In the genomic region with DNA sequence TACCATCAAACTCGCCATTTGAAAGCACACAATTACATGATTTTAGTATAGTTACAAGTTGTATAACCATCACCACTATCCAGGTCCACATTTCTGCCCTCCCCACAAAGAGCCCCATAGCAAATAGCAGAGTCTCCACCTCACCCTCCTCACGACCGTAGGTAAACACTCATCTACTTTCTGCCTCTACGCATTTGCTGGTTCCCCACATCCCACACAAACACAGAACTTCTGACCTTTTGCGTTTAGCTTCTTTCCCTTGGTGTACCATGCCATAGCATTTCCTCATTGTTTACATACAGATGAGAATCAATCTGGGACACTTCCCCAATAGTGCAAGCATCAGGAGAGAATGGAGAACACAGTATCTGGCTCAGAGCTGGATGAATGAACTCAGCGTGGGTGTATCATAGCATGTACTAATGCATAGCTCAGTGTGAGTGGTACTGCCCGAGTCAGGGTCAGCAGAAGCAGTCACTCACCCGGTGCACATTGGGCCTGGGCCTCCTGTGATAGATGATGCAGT, we compare ENCODE assay signal across 23 mouse cellular contexts.
A peak's percentile ranks its signal among the peaks of the same experiment; 100 is the strongest.
DNase-seq lines count a peak whose midpoint lies in the region; ATAC-seq and TF ChIP-seq lines count a peak whose summit lies in the region.
"Had no signal": no experiment of that assay in that cellular context is flagged by ENCODE, and none has a peak within 500 bp of the region (broad histone marks: within the 10 kb centered on the region; RNA-seq: fewer than 3 reads in every experiment).

No protein-coding gene starts in this region.

- no peak for TF ChIP-seq CTCF in lung, embryonic 14.5 days (IDR thresholded peaks at IDR 0.05; ENCODE audit: low read depth)
- TF ChIP-seq CTCF in heart, adult 2 months (IDR thresholded peaks at IDR 0.05) = no peak

- no peak for TF ChIP-seq POLR2A in heart, adult 2 months (IDR thresholded peaks at IDR 0.05; ENCODE audit: insufficient read depth, low read depth, low read length)

- intact Hi-C loops in heart, adult 2 months (cut with DNase I) = no loop called here

- H3K9ac ChIP-seq in lung, embryonic 14.5 days = no peak overlapping the region
- no peak overlapping the region for H3K9ac ChIP-seq in embryonic facial prominence, embryonic 11.5 days (replicated peaks; ENCODE audit: low read length)
- H3K9ac ChIP-seq in embryonic facial prominence, embryonic 15.5 days = no peak overlapping the region
- H3K9ac ChIP-seq in liver, embryonic 16.5 days (ENCODE audit: low read depth, low read length) = no peak overlapping the region
- no peak overlapping the region for H3K9ac ChIP-seq in heart, adult 2 months (ENCODE audit: low read depth, low read length)
- H3K9ac ChIP-seq: forebrain, embryonic 13.5 days; hindbrain, embryonic 13.5 days; liver, embryonic 13.5 days; neural tube, embryonic 12.5 days had no signal

- no peak for TF ChIP-seq EP300 in heart, adult 2 months (IDR thresholded peaks at IDR 0.05; ENCODE audit: insufficient read depth, low read depth, low read length)

- no peaks in the 10 kb centered on the region for H3K9me3 ChIP-seq in lung, embryonic 14.5 days (ENCODE audit: low read depth, low read length)
- no peaks in the 10 kb centered on the region for H3K9me3 ChIP-seq in embryonic facial prominence, embryonic 11.5 days (replicated peaks; ENCODE audit: control insufficient read depth, low read length)
- H3K9me3 ChIP-seq in embryonic facial prominence, embryonic 15.5 days (replicated peaks) = no peaks in the 10 kb centered on the region
- H3K9me3 ChIP-seq in liver, embryonic 16.5 days (replicated peaks; ENCODE audit: control insufficient read depth, low read length) = no peaks in the 10 kb centered on the region
- H3K9me3 ChIP-seq: forebrain, embryonic 13.5 days; hindbrain, embryonic 13.5 days; liver, embryonic 13.5 days; neural tube, embryonic 12.5 days had no signal

- H3K4me1 ChIP-seq in lung, embryonic 14.5 days (ENCODE audit: insufficient read depth) = peaks cover 8% of the 10 kb centered on the region; the same call in 1 of the 2 replicates
- H3K4me1 ChIP-seq in embryonic facial prominence, embryonic 11.5 days (ENCODE audit: control insufficient read depth, insufficient read depth, low read length) = no peaks in the 10 kb centered on the region
- H3K4me1 ChIP-seq in embryonic facial prominence, embryonic 15.5 days = peaks cover 23% of the 10 kb centered on the region
- H3K4me1 ChIP-seq in liver, embryonic 16.5 days (ENCODE audit: control insufficient read depth, low read depth, low read length) = no peaks in the 10 kb centered on the region
- no peaks in the 10 kb centered on the region for H3K4me1 ChIP-seq in heart, adult 2 months (ENCODE audit: control insufficient read depth, insufficient read depth, low read length)
- H3K4me1 ChIP-seq: forebrain, embryonic 13.5 days; hindbrain, embryonic 13.5 days had no signal

- no peak overlapping the region for H3K4me3 ChIP-seq in lung, embryonic 14.5 days (ENCODE audit: low read depth, low read length)
- H3K4me3 ChIP-seq in embryonic facial prominence, embryonic 11.5 days (ENCODE audit: low read depth, low read length) = no peak overlapping the region
- no peak overlapping the region for H3K4me3 ChIP-seq in embryonic facial prominence, embryonic 15.5 days (replicated peaks)
- no peak overlapping the region for H3K4me3 ChIP-seq in liver, embryonic 16.5 days (ENCODE audit: low read depth, low read length)
- H3K4me3 ChIP-seq in heart, adult 2 months = no peak overlapping the region
- H3K4me3 ChIP-seq: erythroblast, embryonic 14.5 days; forebrain, embryonic 13.5 days; hindbrain, embryonic 13.5 days; left cerebral cortex, adult 2 months; liver, embryonic 13.5 days; neural tube, embryonic 12.5 days had no signal

- H3K27ac ChIP-seq in lung, embryonic 14.5 days (ENCODE audit: low read depth) = peak overlapping the region; percentile 14; the same call in 1 of the 2 replicates
- H3K27ac ChIP-seq in embryonic facial prominence, embryonic 11.5 days (replicated peaks; ENCODE audit: low read depth, low read length) = peak overlapping the region; percentile 85
- peak overlapping the region; percentile 51 for H3K27ac ChIP-seq in embryonic facial prominence, embryonic 15.5 days (replicated peaks)
- H3K27ac ChIP-seq in liver, embryonic 16.5 days (ENCODE audit: low read length) = no peak overlapping the region
- no peak overlapping the region for H3K27ac ChIP-seq in heart, adult 2 months
- H3K27ac ChIP-seq: forebrain, embryonic 13.5 days; hindbrain, embryonic 13.5 days; left cerebral cortex, adult 2 months; liver, embryonic 13.5 days; neural tube, embryonic 12.5 days had no signal

- 61% methylated on average over 8 of the region's 8 CpGs for WGBS in lung, embryonic 14.5 days
- WGBS in embryonic facial prominence, embryonic 11.5 days = 83% methylated on average over 8 of the region's 8 CpGs
- 68% methylated on average over 8 of the region's 8 CpGs for WGBS in embryonic facial prominence, embryonic 15.5 days
- 52% methylated on average over 8 of the region's 8 CpGs for WGBS in liver, embryonic 16.5 days (ENCODE audit: insufficient replicate concordance)
- 88% methylated on average over 8 of the region's 8 CpGs for WGBS in heart, adult 2 months

- H3K4me2 ChIP-seq in lung, embryonic 14.5 days = no peak overlapping the region
- no peak overlapping the region for H3K4me2 ChIP-seq in embryonic facial prominence, embryonic 11.5 days (ENCODE audit: low read depth, low read length)
- H3K4me2 ChIP-seq in embryonic facial prominence, embryonic 15.5 days (replicated peaks) = no peak overlapping the region
- H3K4me2 ChIP-seq in liver, embryonic 16.5 days (ENCODE audit: low read depth, low read length) = no peak overlapping the region
- H3K4me2 ChIP-seq: forebrain, embryonic 13.5 days; hindbrain, embryonic 13.5 days; liver, embryonic 13.5 days; midbrain, embryonic 11.5 days; neural tube, embryonic 12.5 days had no signal

- ATAC-seq in lung, embryonic 14.5 days (ENCODE audit: insufficient read depth) = peak; percentile 54; the same call in 1 of the 2 replicates
- ATAC-seq in embryonic facial prominence, embryonic 11.5 days (replicated peaks; ENCODE audit: insufficient number of reproducible peaks, low FRiP score, low TSS enrichment, low read depth) = no peak
- ATAC-seq in embryonic facial prominence, embryonic 15.5 days (ENCODE audit: insufficient number of reproducible peaks, low FRiP score, low TSS enrichment, low read depth) = no peak
- ATAC-seq in liver, embryonic 16.5 days (ENCODE audit: low read depth) = peak; percentile 62
- ATAC-seq in frontal cortex, adult (ENCODE audit: low TSS enrichment) = no peak
- ATAC-seq: forebrain, embryonic 13.5 days had no signal

- DNase-seq in lung, embryonic 14.5 days = no peak
- DNase-seq in lung, postnatal 4 days = no peak
- no peak for DNase-seq in embryonic facial prominence, embryonic 11.5 days (ENCODE audit: low spot score)
- no peak for DNase-seq in heart, postnatal 4 days
- no peak for DNase-seq in heart, adult 2 months
- DNase-seq: adrenal gland, postnatal 25 days; cerebellum, adult 11 months; cerebellum, postnatal 14 days; gastrocnemius, postnatal 14 days; kidney, postnatal 36 days; layer of hippocampus, adult 9-11 months; liver, embryonic 13.5 days; right cerebral cortex, postnatal 4 days; thymus, postnatal 14 days had no signal

- no peaks in the 10 kb centered on the region for H3K36me3 ChIP-seq in lung, embryonic 14.5 days (ENCODE audit: insufficient read depth)
- H3K36me3 ChIP-seq in embryonic facial prominence, embryonic 11.5 days (replicated peaks; ENCODE audit: control insufficient read depth, insufficient read depth, low read depth, low read length) = no peaks in the 10 kb centered on the region
- no peaks in the 10 kb centered on the region for H3K36me3 ChIP-seq in embryonic facial prominence, embryonic 15.5 days
- H3K36me3 ChIP-seq in liver, embryonic 16.5 days (ENCODE audit: control insufficient read depth, insufficient read depth) = no peaks in the 10 kb centered on the region
- no peaks in the 10 kb centered on the region for H3K36me3 ChIP-seq in heart, adult 2 months (ENCODE audit: control insufficient read depth, insufficient read depth, low read length)
- H3K36me3 ChIP-seq: hindbrain, embryonic 13.5 days; liver, embryonic 13.5 days; neural tube, embryonic 12.5 days had no signal

- no peaks in the 10 kb centered on the region for H3K27me3 ChIP-seq in lung, embryonic 14.5 days (ENCODE audit: insufficient read depth, low read length)
- H3K27me3 ChIP-seq in embryonic facial prominence, embryonic 11.5 days (ENCODE audit: control insufficient read depth, insufficient read depth, low read length) = no peaks in the 10 kb centered on the region
- no peaks in the 10 kb centered on the region for H3K27me3 ChIP-seq in embryonic facial prominence, embryonic 15.5 days
- no peaks in the 10 kb centered on the region for H3K27me3 ChIP-seq in liver, embryonic 16.5 days (ENCODE audit: control insufficient read depth, insufficient read depth, low read depth, low read length)
- H3K27me3 ChIP-seq in heart, adult 2 months (ENCODE audit: control insufficient read depth, insufficient read depth, low read length) = no peaks in the 10 kb centered on the region
- H3K27me3 ChIP-seq: forebrain, embryonic 13.5 days; hindbrain, embryonic 13.5 days; neural tube, embryonic 12.5 days had no signal

- no peaks in the 10 kb centered on the region for H3K79me2 ChIP-seq in heart, adult 2 months (replicated peaks; ENCODE audit: control insufficient read depth, insufficient read depth, low read length)

Comparison
In these comparisons a context has a peak if more than half of its experiments do, and no peak if none do; other contexts are left out.
1. ATAC-seq: peak in lung, embryonic 14.5 days (single experiment) and liver, embryonic 16.5 days (single experiment); none in embryonic facial prominence, embryonic 11.5 days (single experiment), embryonic facial prominence, embryonic 15.5 days (single experiment) and frontal cortex, adult (single experiment).
2. H3K27ac ChIP-seq: peak in lung, embryonic 14.5 days (single experiment), embryonic facial prominence, embryonic 11.5 days (single experiment) and embryonic facial prominence, embryonic 15.5 days (single experiment); none in liver, embryonic 16.5 days (single experiment) and heart, adult 2 months (single experiment).